In the genomic region with DNA sequence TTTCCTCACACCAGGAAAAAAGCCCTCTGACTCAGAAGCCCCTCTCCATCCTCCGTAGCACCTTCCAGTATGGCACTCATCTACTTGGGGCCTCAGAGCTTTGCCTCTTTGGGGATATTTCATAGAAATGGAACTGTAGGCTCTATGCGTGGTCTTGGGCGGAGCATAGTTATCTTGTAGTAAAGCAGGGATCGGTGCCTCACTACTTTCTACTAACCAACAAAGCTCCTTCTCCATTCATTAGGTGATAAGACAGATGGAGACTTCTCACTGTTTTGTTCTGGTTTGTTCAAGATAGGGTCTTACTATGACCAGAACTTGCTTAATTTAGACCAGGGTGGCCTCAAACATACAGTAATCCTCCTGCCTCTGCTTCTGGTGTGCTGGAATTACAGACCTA, we compare ENCODE assay signal across 29 mouse cellular contexts. TPM values are rescaled to one million over a fixed set of nuclear protein-coding genes. Genes with fewer than 3 reads are reported as not detected.
DNase-seq lines count a peak whose midpoint lies in the region; ATAC-seq lines count a peak whose summit lies in the region.
"Had no signal": no experiment of that assay in that cellular context is flagged by ENCODE, and none has a peak within 500 bp of the region (broad histone marks: within the 10 kb centered on the region; RNA-seq: fewer than 3 reads in every experiment).

No protein-coding gene starts in this region.

- no peaks in the 10 kb centered on the region for H3K27me3 ChIP-seq in heart, embryonic 11.5 days (ENCODE audit: control insufficient read depth, insufficient read depth, low read length)
- no peaks in the 10 kb centered on the region for H3K27me3 ChIP-seq in liver, embryonic 11.5 days (replicated peaks; ENCODE audit: control insufficient read depth, insufficient read depth, low read length)
- no peaks in the 10 kb centered on the region for H3K27me3 ChIP-seq in liver, embryonic 16.5 days (ENCODE audit: control insufficient read depth, insufficient read depth, low read depth, low read length)
- H3K27me3 ChIP-seq in intestine, embryonic 16.5 days (replicated peaks; ENCODE audit: control insufficient read depth, insufficient read depth, low read length), result no peaks in the 10 kb centered on the region
- H3K27me3 ChIP-seq: CH12.LX; embryonic facial prominence, embryonic 13.5 days; forebrain, embryonic 12.5 days had no signal

- no peak overlapping the region for H3K9ac ChIP-seq in heart, embryonic 11.5 days (ENCODE audit: low read depth, low read length)
- H3K9ac ChIP-seq in liver, embryonic 11.5 days (ENCODE audit: low read depth, low read length), result no peak overlapping the region
- no peak overlapping the region for H3K9ac ChIP-seq in liver, embryonic 16.5 days (ENCODE audit: low read depth, low read length)
- no peak overlapping the region for H3K9ac ChIP-seq in intestine, embryonic 16.5 days (ENCODE audit: low read depth, low read length)
- H3K9ac ChIP-seq: embryonic facial prominence, embryonic 13.5 days; forebrain, embryonic 12.5 days; forebrain, postnatal 0 days; lung, embryonic 14.5 days had no signal

- H3K4me3 ChIP-seq in heart, embryonic 11.5 days (ENCODE audit: low read depth, low read length), result no peak overlapping the region
- no peak overlapping the region for H3K4me3 ChIP-seq in liver, embryonic 11.5 days (ENCODE audit: low read depth, low read length)
- H3K4me3 ChIP-seq in liver, embryonic 16.5 days (ENCODE audit: low read depth, low read length), result no peak overlapping the region
- H3K4me3 ChIP-seq in intestine, embryonic 16.5 days (ENCODE audit: low read length), result no peak overlapping the region
- H3K4me3 ChIP-seq: embryonic facial prominence, embryonic 13.5 days; erythroblast, embryonic 14.5 days; forebrain, embryonic 12.5 days; heart, adult 2 months; hindbrain, embryonic 10.5 days had no signal

- DNase-seq in heart, adult 9 months (ENCODE audit: low spot score in 2 of 2), result no peak
- no peak for DNase-seq in liver, embryonic 11.5 days (ENCODE audit: low spot score)
- no peak for DNase-seq in layer of hippocampus, postnatal 25 days (ENCODE audit: extremely low spot score in 1 of 2, low spot score in 1 of 2)
- no peak for DNase-seq in thymus, postnatal 14 days
- DNase-seq: adrenal gland, adult 8-10 months; cerebellum, adult 11-12 months; cerebellum, adult 9-11 months; forebrain, postnatal 0 days; heart, adult 2 months; heart, postnatal 14 days; kidney, adult 2 months; kidney, postnatal 4 days; layer of hippocampus, postnatal 36 days; left cerebral cortex, postnatal 4 days; lung, embryonic 14.5 days; lung, postnatal 36 days; midbrain, embryonic 14.5 days; thymus, adult 18-20 months; thymus, postnatal 4 days had no signal

- peak; percentile 69; the same call in 1 of the 2 replicates for ATAC-seq in heart, embryonic 11.5 days (replicated peaks; ENCODE audit: insufficient number of reproducible peaks, low FRiP score, low TSS enrichment)
- ATAC-seq in liver, embryonic 11.5 days (replicated peaks; ENCODE audit: low FRiP score), result peak; percentile 88
- ATAC-seq in liver, embryonic 16.5 days (ENCODE audit: low read depth), result peak; percentile 75
- no peak for ATAC-seq in intestine, embryonic 16.5 days
- ATAC-seq: forebrain, postnatal 0 days; hindbrain, embryonic 16.5 days had no signal

- peak overlapping the region; percentile 30; the same call in 1 of the 2 replicates for H3K27ac ChIP-seq in heart, embryonic 11.5 days (ENCODE audit: low read depth, low read length)
- peak overlapping the region; percentile 76 for H3K27ac ChIP-seq in liver, embryonic 11.5 days (ENCODE audit: low read depth, low read length)
- H3K27ac ChIP-seq in liver, embryonic 16.5 days (ENCODE audit: low read length), result peak overlapping the region; percentile 89
- no peak overlapping the region for H3K27ac ChIP-seq in intestine, embryonic 16.5 days (ENCODE audit: low read length)
- H3K27ac ChIP-seq: embryonic facial prominence, embryonic 13.5 days; forebrain, embryonic 12.5 days; heart, adult 2 months; hindbrain, embryonic 10.5 days; kidney, postnatal 0 days had no signal

- H3K9me3 ChIP-seq in heart, embryonic 11.5 days (replicated peaks; ENCODE audit: control insufficient read depth, low read length), result no peaks in the 10 kb centered on the region
- H3K9me3 ChIP-seq in liver, embryonic 11.5 days (ENCODE audit: control insufficient read depth, low read length), result no peaks in the 10 kb centered on the region
- no peaks in the 10 kb centered on the region for H3K9me3 ChIP-seq in liver, embryonic 16.5 days (replicated peaks; ENCODE audit: control insufficient read depth, low read length)
- H3K9me3 ChIP-seq in intestine, embryonic 16.5 days (ENCODE audit: control insufficient read depth, low read length), result no peaks in the 10 kb centered on the region
- H3K9me3 ChIP-seq: embryonic facial prominence, embryonic 13.5 days; forebrain, embryonic 12.5 days; hindbrain, embryonic 10.5 days had no signal

- peaks cover 9% of the 10 kb centered on the region for H3K36me3 ChIP-seq in heart, embryonic 11.5 days (ENCODE audit: control insufficient read depth, insufficient read depth, low read length)
- H3K36me3 ChIP-seq in liver, embryonic 11.5 days (ENCODE audit: control insufficient read depth, insufficient read depth, low read length), result peaks cover 5% of the 10 kb centered on the region; the same call in 1 of the 2 replicates
- peaks cover 9% of the 10 kb centered on the region for H3K36me3 ChIP-seq in liver, embryonic 16.5 days (ENCODE audit: control insufficient read depth, insufficient read depth)
- H3K36me3 ChIP-seq in intestine, embryonic 16.5 days (ENCODE audit: control insufficient read depth, insufficient read depth, low read length), result peaks cover 12% of the 10 kb centered on the region; the same call in 1 of the 2 replicates

- H3K4me1 ChIP-seq in heart, embryonic 11.5 days (ENCODE audit: control insufficient read depth, insufficient read depth, low read length), result no peaks in the 10 kb centered on the region
- 0 out of 2 replicates have a peak, but pooled peaks cover 5% of the 10 kb centered on the region for H3K4me1 ChIP-seq in liver, embryonic 11.5 days (replicated peaks; ENCODE audit: control insufficient read depth, insufficient read depth, low read length)
- H3K4me1 ChIP-seq in liver, embryonic 16.5 days (ENCODE audit: control insufficient read depth, low read depth, low read length), result peaks cover 19% of the 10 kb centered on the region
- H3K4me1 ChIP-seq in intestine, embryonic 16.5 days (ENCODE audit: control insufficient read depth, insufficient read depth, low read length), result no peaks in the 10 kb centered on the region
- H3K4me1 ChIP-seq: embryonic facial prominence, embryonic 13.5 days; forebrain, embryonic 12.5 days; hindbrain, embryonic 10.5 days had no signal

- WGBS in heart, embryonic 11.5 days (ENCODE audit: insufficient replicate concordance), result 83% methylated on average over 4 of the region's 4 CpGs
- 60% methylated on average over 4 of the region's 4 CpGs for whole genome bisulfite sequencing in liver, embryonic 11.5 days
- WGBS in liver, embryonic 16.5 days (ENCODE audit: insufficient replicate concordance), result 30% methylated on average over 4 of the region's 4 CpGs
- 95% methylated on average over 4 of the region's 4 CpGs for WGBS in intestine, embryonic 16.5 days

- H3K4me2 ChIP-seq in heart, embryonic 11.5 days, result no peak overlapping the region
- H3K4me2 ChIP-seq in liver, embryonic 11.5 days, result peak overlapping the region; percentile 49
- peak overlapping the region; percentile 39 for H3K4me2 ChIP-seq in liver, embryonic 16.5 days (ENCODE audit: low read depth, low read length)
- H3K4me2 ChIP-seq in intestine, embryonic 16.5 days (ENCODE audit: low read depth, low read length), result no peak overlapping the region
- H3K4me2 ChIP-seq: embryonic facial prominence, embryonic 13.5 days; forebrain, embryonic 12.5 days; lung, embryonic 14.5 days had no signal

RNA-seq across cellular contexts. Expression of a gene that starts 39.9 kb away (rescaled TPM):
- 11.9 and 12.7 TPM in 2 replicates for polyA plus RNA-seq in heart, embryonic 11.5 days (2014; fragmentation: Nextera tagmentation; extraction: Ambion mirVana)
- polyA plus RNA-seq in liver, embryonic 11.5 days (2014; fragmentation: Nextera tagmentation; extraction: Ambion mirVana), result 10.0 and 10.1 TPM in 2 replicates
- 7.4 and 7.6 TPM in 2 replicates for polyA plus RNA-seq in liver, embryonic 16.5 days (2015; fragmentation: Nextera tagmentation; extraction: Ambion mirVana)
- 12.1 and 12.3 TPM in 2 replicates for polyA plus RNA-seq in intestine, embryonic 16.5 days (2015; fragmentation: Nextera tagmentation; extraction: Ambion mirVana)
- total RNA-seq in layer of hippocampus, postnatal 25 days (2021), result 100 to 1,000 TPM; 184 to 194 TPM

Comparison
In these comparisons a context has a peak if more than half of its experiments do, and no peak if none do; other contexts are left out.
1. H3K4me2 ChIP-seq: peak in liver, embryonic 11.5 days (single experiment) and liver, embryonic 16.5 days (single experiment); none in heart, embryonic 11.5 days (single experiment) and intestine, embryonic 16.5 days (single experiment).